Mouse (Mus musculus) adrenal gland, adult 18-20 months (tissue): ENCODE results near the gene Atp2c2. TPM values are rescaled to one million over a fixed set of nuclear protein-coding genes. Genes with fewer than 3 reads are reported as not detected.
A peak's percentile ranks its signal among the peaks of the same experiment; 100 is the strongest.

Source experiments
- DNase-seq, 2 experiments: peaks; one replicate each; pipeline ENCODE4 v3.0.0; 2021 to 2022; ENCODE audit warnings: low spot score in 2 of 2
- total RNA-seq, 2 experiments: library from RNA; stranded (reverse); gene quantifications; 1 replicate in 1 of 2; 2 replicates in 1 of 2; pipeline ENCODE4 v1.2.3; 2021

The Atp2c2 gene
- total RNA-seq, 2 experiments from 2014 or later, result 0.13 to 0.56 TPM

GRCm38 (mm10) chr8:119783579-119783978 is 83.8 kb downstream of the Atp2c2 start:
- no peak for DNase-seq

GRCm38 (mm10) chr8:119784141-119784574 is 84.3 kb downstream of the Atp2c2 start:
- no peak for DNase-seq

DNA sequence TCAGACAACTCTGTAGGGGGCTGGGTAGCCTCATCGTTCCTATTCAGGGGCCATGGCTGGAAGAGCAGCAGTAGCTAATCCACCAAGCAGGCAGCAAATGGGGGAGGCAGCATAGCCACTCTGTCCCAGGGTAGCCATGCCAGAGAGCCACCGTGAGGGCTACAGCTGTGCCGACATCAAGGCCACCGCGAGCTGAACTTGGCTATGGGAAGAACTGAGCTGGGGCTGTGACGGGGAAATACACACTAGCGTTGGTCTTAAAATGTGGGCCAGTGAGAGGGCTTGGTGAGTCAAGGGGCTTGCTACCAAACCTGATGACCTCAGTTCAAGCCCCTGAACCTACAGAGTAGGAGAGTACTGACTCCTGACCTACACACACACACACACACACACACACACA is 84.9 kb downstream of the Atp2c2 start:
- DNase-seq, result no peak

- no peak for DNase-seq
Measured at GRCm38 (mm10) chr8:119785764-119786405, 86.1 kb downstream of the Atp2c2 start.

DNA sequence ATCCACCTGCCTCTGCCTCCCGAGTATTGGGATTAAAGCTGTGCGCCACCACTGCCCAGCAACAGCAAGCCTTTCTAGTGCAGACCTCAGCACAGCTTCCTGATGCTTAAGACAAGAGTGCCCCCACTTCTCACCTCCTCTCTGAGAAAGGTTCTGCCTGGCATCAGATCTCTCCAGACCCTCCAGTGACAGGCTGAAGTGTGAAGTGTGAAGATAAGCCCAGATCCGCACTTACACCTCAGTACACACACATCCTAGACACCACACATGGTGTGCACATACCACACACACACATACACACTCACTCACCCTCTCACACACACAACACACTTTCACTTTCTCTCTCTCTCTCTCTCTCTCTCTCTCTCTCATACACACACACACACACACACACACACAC is 87.1 kb downstream of the Atp2c2 start:
- no peak for DNase-seq

GRCm38 (mm10) chr8:119787341-119787740 is 87.5 kb downstream of the Atp2c2 start:
- DNase-seq, result no peak

- DNase-seq, result no peak
Measured at GRCm38 (mm10) chr8:119788607-119789381, 89.0 kb downstream of the Atp2c2 start.

DNA sequence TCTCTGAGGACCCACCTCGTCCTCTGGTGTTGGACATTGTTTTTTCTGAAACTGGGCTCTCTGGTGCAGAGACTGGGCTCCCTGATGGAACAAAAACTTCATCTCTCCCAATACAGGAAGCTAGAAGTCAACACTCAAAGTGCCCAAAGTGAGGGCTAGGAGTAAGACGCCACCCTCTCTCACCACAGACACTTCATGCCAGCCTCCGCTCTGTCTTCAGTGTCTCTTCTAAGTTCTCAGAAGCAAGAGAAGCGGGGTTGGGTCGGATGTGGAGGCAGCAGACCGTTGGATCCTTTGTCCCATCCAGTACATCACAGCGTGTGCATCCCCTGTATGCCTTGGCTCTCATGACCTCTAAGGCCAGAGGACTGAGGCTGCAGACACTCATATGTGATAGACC is 89.8 kb downstream of the Atp2c2 start:
- DNase-seq, result no peak

- DNase-seq, result peak in 1 of 2 experiments; percentile 52
Measured at GRCm38 (mm10) chr8:119791804-119792704, 92.2 kb downstream of the Atp2c2 start.

- no peak for DNase-seq
Measured at GRCm38 (mm10) chr8:119794689-119795088, 94.9 kb downstream of the Atp2c2 start.

DNA sequence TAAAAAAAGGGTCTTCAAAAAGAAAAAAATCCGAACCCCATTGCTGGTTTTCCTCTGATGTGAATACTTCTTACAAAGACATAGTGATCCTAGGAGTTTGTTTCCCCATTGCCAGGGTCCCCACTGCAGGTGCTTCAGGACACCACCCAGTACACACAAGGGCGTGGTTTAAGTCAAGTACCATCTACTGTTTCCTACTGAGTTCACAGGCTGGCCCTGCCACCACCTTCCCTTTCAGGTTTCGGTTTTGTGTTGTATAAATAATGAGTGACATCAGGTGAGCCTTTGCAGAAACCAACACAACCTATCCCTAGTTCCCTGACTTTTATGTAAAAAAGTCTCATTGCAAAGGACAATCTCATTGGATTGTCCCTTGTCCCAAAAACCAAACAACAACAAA is 95.8 kb downstream of the Atp2c2 start:
- no peak for DNase-seq

DNA sequence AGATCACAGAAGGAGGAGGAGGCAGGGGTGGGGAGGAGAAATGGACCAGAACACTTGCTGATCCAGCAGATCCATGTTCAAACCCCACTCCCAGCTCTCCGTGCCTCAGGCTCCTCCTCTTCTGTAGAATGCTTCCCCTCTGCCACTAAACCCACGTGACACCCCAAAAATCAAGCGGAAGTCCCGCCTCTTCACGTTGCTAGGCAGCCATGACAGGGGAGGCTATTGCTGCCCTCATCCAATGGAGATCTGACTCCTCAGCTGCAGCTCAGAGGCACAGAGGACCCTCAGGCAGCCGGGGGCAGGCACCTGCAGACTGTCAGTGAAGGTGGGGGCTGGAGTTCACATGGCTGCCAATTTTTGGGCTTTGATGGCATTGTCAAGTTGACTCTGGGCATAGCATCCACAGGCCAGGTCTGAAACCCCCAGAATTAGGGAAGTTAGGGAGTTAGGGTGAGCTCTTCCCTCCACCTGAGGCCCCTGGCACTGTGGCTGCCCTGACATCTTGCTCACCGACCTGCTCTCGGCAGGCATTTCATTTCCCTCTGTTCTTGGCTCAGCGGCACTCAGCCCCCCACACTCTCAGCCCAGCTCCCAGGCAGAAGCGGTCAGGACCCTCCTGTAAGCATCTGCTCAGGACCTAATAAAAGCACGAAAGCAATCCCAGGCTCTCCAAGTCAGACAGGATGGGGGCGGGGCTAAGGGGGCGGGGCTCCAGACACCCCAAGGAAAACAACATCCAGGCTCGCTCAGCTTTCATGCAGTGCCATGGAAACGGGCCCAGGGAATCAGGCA is 98.6 kb downstream of the Atp2c2 start:
- DNase-seq, result no peak

DNA sequence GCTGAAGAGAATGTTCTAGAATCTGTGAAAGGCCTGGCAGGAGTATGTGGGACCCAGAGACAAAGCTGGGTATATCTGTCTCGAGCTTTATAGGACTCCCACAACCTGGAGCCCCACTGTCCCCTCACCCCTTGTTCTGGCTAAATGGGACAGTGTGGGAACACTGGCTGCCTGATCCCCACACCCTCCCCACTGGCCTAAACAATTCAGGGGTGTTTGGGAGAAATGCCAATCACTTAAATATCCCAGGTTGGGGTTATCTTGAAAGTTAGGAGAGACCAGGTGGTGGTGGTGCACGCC is 99.1 kb downstream of the Atp2c2 start:
- DNase-seq, result no peak

- DNase-seq, result no peak
Measured at GRCm38 (mm10) chr8:119801168-119801567, 101.4 kb downstream of the Atp2c2 start.

DNA sequence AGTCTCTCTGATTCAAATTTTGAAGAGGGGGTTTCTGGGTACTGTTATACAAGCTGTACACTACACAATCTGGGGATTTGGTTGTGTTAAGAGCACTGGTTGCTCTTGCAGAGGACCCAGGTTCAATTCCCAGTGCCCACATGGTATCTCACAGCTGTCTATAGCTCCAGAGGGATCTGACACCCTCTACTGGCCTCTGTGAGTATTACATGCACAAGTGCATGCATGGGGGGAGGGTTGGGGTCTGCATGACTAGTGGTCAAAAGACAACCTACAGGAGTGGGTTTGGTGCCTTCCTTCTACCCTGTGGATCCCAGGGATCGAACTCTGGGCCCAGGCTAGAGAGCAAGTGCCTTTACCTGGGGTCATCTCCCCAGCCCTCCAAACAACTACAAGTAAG is 102.8 kb downstream of the Atp2c2 start:
- DNase-seq, result no peak

GRCm38 (mm10) chr8:119805275-119805674 is 105.5 kb downstream of the Atp2c2 start:
- no peak for DNase-seq

- DNase-seq, result peak; percentile 63 to 69
Measured at GRCm38 (mm10) chr8:119806422-119807263, 106.8 kb downstream of the Atp2c2 start.
